Mouse (Mus musculus) embryonic facial prominence, embryonic 12.5 days (tissue): ENCODE results near the gene Kpna7. TPM values are rescaled to one million over a fixed set of nuclear protein-coding genes. Genes with fewer than 3 reads are reported as not detected.

Experiments used
- ATAC-seq: fragments of 200-750 bp; cut with Nextera tagmentation; 2 replicates; pipeline ENCODE4 v1.8.0; 2017; ENCODE audit not compliant: insufficient number of reproducible peaks, insufficient read depth, low FRiP score, low TSS enrichment
- H3K27ac ChIP-seq: fragments of 300-500 bp; sonication (generic); 2 replicates; pipeline ENCODE4 v1.5.1; 2016; ENCODE audit warnings: mild to moderate bottlenecking
- H3K27me3 ChIP-seq: fragments of 300-500 bp; sonication (generic); 2 replicates; pipeline ENCODE4 v1.6.1; 2016; ENCODE audit warnings: mild to moderate bottlenecking, moderate library complexity
- H3K36me3 ChIP-seq: fragments of 300-500 bp; sonication (generic); 2 replicates; pipeline ENCODE4 v1.6.1; 2016; ENCODE audit warnings: mild to moderate bottlenecking
- H3K4me1 ChIP-seq: fragments of 300-500 bp; sonication (generic); 2 replicates; pipeline ENCODE4 v1.6.1; 2016
- H3K4me2 ChIP-seq: fragments of 300-500 bp; sonication (generic); replicated peaks from 2 replicates; pipeline ENCODE4 v1.6.1; 2016; ENCODE audit warnings: mild to moderate bottlenecking, moderate library complexity
- H3K4me3 ChIP-seq: fragments of 300-500 bp; sonication (generic); 2 replicates; pipeline ENCODE4 v1.5.1; 2016; ENCODE audit warnings: mild to moderate bottlenecking
- H3K9ac ChIP-seq: fragments of 300-500 bp; sonication (generic); 2 replicates; pipeline ENCODE4 v1.6.1; 2016; ENCODE audit warnings: mild to moderate bottlenecking, moderate library complexity
- H3K9me3 ChIP-seq: fragments of 300-500 bp; sonication (generic); 2 replicates; pipeline ENCODE4 v1.6.1; 2016; ENCODE audit warnings: mild to moderate bottlenecking, moderate library complexity
- WGBS: fragments of 180-500 bp; shearing (Covaris S2); methylation state at CpG from one replicate; pipeline ENCODE4 v1.1.7; 2016; 5-methylcytosine and 5-hydroxymethylcytosine counted together
- polyA plus RNA-seq: library from polyadenylated mRNA; unstranded; fragments of >200 nt; fragmentation: Nextera tagmentation; extraction: Ambion mirVana; gene quantifications from 2 replicates; pipeline ENCODE4 v1.2.1, GENCODE M21; 2016

Gene Kpna7
- polyA plus RNA-seq, 1 experiment from 2014 or later, result not detected

DNA sequence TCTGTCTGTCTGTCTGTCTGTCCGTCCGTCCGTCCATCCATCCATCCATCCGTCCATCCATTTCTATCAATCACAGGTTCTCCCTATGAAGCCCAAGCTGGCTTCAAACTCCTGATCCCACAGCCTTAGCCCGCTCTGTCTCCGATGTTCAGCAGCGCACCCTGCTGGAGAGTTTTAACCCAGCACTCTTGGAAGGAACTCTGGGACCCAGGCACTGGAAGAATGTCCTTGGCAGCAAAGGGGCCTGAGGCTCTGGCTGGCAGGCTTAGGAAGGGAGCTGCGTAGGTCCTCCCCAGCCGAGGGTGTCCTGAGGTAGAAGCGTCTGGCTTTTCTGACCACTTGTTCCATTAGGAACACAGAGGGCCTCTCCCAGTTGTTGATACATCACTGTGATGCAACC lies 33.1 kb upstream of the Kpna7 start:
- H3K27ac ChIP-seq, result no peak overlapping the region
- ATAC-seq, result no peak

DNA sequence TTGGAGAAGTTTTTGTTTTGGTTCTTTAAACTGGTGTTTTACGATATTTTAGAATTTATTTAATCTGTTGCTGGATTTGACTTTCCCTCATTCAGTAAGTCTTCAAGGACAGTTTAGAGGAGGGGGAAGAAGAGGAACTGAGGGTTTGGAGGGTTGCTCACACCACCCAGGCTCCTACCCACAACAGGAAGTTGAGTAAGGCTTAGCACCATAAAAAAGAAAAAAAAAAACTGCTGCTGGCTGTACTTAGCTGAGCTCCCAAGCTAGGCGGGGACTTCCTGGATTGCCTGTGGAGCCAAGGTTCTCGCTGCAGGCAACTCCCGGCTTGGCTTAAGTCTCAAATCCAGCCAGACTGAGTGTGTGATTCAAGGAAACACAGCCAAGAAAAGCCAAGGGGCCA lies 32.5 kb upstream of the Kpna7 start:
- Histone ChIP-seq H3K4me1 (peaks cover 19% of the 10 kb centered on the region; the same call in 1 of the 2 replicates), H3K4me2 (no peak overlapping the region), H3K9ac (no peak overlapping the region), H3K36me3 (no peaks in the 10 kb centered on the region), H3K27me3 (peaks cover 6% of the 10 kb centered on the region; the same call in 1 of the 2 replicates), H3K9me3 (no peaks in the 10 kb centered on the region), H3K4me3 (no peak overlapping the region), H3K27ac (no peak overlapping the region)
- 45% methylated on average over 4 of the region's 4 CpGs for WGBS
- no peak for ATAC-seq

More for the DNA sequence above, 33.1 kb upstream of the Kpna7 start:
- 46% methylated on average over 10 of the region's 10 CpGs for WGBS
- Histone ChIP-seq H3K36me3 (no peaks in the 10 kb centered on the region), H3K4me2 (no peak overlapping the region), H3K4me1 (peaks cover 19% of the 10 kb centered on the region; the same call in 1 of the 2 replicates), H3K9me3 (no peaks in the 10 kb centered on the region), H3K27me3 (peaks cover 6% of the 10 kb centered on the region; the same call in 1 of the 2 replicates), H3K9ac (no peak overlapping the region), H3K4me3 (no peak overlapping the region)

DNA sequence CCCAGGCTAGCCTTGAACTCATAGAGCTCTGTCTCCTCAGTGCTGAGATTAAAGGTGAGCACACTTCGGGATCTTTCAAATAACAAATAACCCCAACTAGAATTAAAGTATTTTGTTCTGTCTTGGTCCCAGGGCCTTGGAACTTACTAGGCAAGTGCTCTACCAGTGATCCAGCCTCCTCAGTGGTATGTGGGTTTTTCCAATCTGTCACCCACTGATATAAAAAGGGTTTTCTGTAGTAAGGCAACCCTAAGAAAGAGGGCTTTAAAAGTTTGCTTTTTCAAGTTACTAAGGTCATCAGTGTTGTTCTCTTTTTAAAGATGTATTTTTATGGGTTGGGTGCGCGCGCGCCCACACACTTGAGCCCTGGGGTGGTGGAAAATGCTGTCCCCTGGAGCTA lies 31.9 kb upstream of the Kpna7 start:
- H3K27ac ChIP-seq, result no peak overlapping the region
- no peak overlapping the region for H3K4me3 ChIP-seq
- ATAC-seq, result no peak
- H3K36me3 ChIP-seq, result peaks cover 4% of the 10 kb centered on the region
- no peak overlapping the region for H3K9ac ChIP-seq
- peaks cover 6% of the 10 kb centered on the region; the same call in 1 of the 2 replicates for H3K27me3 ChIP-seq
- 94% methylated on average over 5 of the region's 5 CpGs for WGBS
- H3K9me3 ChIP-seq, result no peaks in the 10 kb centered on the region
- peaks cover 16% of the 10 kb centered on the region; the same call in 1 of the 2 replicates for H3K4me1 ChIP-seq
- H3K4me2 ChIP-seq, result no peak overlapping the region

DNA sequence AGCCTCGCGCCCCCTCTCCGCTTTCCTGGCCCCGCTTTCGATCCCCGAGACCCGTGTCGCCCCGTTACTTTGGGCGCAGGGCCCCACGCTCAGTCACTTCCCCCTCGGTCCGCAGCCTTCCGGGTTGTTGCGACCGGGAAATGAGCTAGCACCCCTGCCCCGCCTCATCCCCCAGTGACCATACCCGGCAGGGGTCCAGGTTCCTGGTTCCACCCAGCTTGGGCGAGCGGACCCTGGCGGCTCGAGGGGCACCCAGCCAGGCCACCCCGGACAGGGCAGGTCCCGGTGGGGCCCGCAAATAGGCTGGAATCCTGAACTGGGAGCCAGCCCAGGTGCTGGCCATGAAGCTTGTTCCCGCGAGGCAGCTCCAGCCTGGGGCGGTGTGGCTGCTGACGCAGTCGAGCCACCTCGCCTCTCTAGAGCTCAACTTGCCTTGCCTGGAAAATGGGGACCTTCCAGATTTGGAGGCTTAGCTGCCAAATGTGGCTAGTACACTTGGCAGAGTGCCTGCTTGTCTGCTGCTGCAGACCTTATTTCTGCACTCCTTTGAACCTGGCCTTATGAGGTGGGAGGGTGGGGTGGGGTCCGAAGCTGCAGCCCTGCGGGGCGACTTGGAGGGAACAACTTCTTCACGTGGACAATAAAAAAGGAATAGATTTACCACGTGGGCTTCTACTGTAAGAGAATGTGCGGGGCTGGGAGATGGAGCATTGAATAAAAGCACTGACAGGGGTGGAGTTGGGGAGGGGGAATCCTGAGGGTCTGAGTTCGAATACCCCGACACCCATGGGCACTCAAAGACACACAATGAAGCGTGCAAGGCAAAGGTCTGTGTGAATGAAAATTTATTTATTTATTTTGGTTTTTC lies 31.0 kb upstream of the Kpna7 start:
- Histone ChIP-seq H3K9ac (peak overlapping the region; percentile 62), H3K36me3 (peaks cover 13% of the 10 kb centered on the region), H3K4me2 (peak overlapping the region; percentile 81), H3K27ac (no peak overlapping the region), H3K27me3 (peaks cover 6% of the 10 kb centered on the region; the same call in 1 of the 2 replicates), H3K4me1 (0 out of 2 replicates have a peak, but pooled peaks cover 11% of the 10 kb centered on the region), H3K9me3 (no peaks in the 10 kb centered on the region), H3K4me3 (peak overlapping the region; percentile 55)
- ATAC-seq, result no peak
- 22% methylated on average over 33 of the region's 40 CpGs for WGBS

DNA sequence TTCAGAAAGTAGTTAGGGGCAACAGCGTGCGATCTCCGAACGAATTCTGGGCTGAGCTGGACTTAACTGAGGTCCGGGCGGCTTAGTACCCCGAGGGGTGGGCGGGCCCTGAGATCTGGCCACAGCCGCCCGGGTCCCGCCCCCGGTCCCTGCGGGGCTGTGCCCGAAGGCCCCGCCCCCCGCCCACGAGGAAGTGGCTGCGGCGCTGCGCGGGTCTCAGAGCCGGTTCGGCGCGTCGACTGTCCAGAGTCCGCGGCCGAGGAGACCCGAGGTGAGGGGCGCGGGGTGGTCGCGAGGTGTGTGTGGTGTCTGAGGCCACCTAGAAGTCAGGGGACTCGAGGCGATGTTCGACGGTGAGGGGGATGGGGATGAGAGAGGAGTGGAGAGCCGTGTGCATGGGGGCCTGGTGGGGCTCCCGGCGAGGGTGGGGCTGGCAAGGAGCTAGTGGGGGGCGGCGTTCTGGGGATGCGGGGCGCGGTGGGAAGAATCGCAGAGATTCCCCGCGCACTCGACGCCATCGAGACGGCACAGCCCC lies 30.3 kb upstream of the Kpna7 start, which contains the start of gene Arpc1b:
Gene Arpc1b, plus strand, starts transcription at position 145 of the 535 bp plus-strand sequence.
- ATAC-seq, result 0 out of 2 replicates have a peak, but pooled peaks have one; percentile 55
- peaks cover 6% of the 10 kb centered on the region; the same call in 1 of the 2 replicates for H3K27me3 ChIP-seq
- under 1% methylated on average over 45 of the region's 53 CpGs for WGBS
- H3K36me3 ChIP-seq, result peaks cover 20% of the 10 kb centered on the region
- peak within 1 kb of the TSS; percentile 81 for H3K4me2 ChIP-seq
- peak within 1 kb of the TSS; percentile 62 for H3K9ac ChIP-seq
- H3K27ac ChIP-seq, result no peak within 1 kb of the TSS
- H3K4me1 ChIP-seq, result 0 out of 2 replicates have a peak, but pooled peaks cover 11% of the 10 kb centered on the region
- H3K9me3 ChIP-seq, result no peaks in the 10 kb centered on the region
- peak within 1 kb of the TSS; percentile 55 for H3K4me3 ChIP-seq

DNA sequence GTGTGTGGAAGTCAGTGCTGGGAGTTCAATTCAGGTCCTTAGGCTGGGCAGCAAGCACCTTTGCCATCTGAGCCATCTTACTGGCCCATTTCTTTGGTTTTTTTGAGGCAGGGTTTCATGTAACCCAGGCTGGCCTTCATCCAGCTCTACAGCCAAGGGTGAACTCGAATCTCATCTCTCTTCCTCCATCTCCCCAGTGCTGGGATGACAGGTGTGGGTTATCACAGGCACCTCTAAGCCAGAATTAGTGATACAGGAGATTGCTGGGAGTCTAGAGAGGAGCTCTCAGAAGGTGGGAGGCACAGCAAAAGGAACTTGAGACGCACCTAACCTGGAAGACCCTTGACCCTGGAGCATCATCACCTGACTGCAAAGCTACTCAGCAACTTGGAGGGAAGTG lies 29.6 kb upstream of the Kpna7 start:
- no peak for ATAC-seq
- H3K27ac ChIP-seq, result no peak overlapping the region
- H3K4me1 ChIP-seq, result 0 out of 2 replicates have a peak, but pooled peaks cover 11% of the 10 kb centered on the region
- H3K9me3 ChIP-seq, result no peaks in the 10 kb centered on the region
- peak overlapping the region; percentile 81 for H3K4me2 ChIP-seq
- peaks cover 25% of the 10 kb centered on the region for H3K36me3 ChIP-seq
- peak overlapping the region; percentile 55 for H3K4me3 ChIP-seq
- no peak overlapping the region for H3K9ac ChIP-seq
- WGBS, result 44% methylated on average over 2 of the region's 2 CpGs
- H3K27me3 ChIP-seq, result peaks cover 6% of the 10 kb centered on the region; the same call in 1 of the 2 replicates

DNA sequence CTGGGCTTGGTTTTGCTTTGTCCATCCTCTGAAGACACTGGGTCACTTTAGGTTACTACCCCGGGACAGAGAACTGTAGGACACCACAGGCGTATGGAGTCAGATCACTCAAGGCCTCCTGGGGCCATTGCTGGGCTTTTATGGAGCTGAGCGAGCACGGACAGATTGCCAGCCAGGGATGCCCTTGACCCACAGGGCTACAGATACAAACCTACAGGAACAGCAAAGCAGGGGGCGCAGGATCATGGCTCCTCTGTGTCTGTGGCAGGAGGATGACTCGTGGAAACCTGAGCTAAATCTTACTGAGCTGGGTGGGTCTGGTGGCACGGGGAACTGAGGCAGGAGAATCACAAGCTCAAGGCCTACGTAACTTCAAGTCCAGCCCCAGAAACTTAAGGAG lies 28.7 kb upstream of the Kpna7 start:
- Histone ChIP-seq H3K4me2 (no peak overlapping the region), H3K4me3 (no peak overlapping the region), H3K36me3 (peaks cover 34% of the 10 kb centered on the region), H3K9ac (no peak overlapping the region), H3K27ac (no peak overlapping the region), H3K27me3 (peaks cover 6% of the 10 kb centered on the region; the same call in 1 of the 2 replicates), H3K9me3 (no peaks in the 10 kb centered on the region), H3K4me1 (0 out of 2 replicates have a peak, but pooled peaks cover 11% of the 10 kb centered on the region)
- WGBS, result 77% methylated on average over 8 of the region's 8 CpGs
- no peak for ATAC-seq

DNA sequence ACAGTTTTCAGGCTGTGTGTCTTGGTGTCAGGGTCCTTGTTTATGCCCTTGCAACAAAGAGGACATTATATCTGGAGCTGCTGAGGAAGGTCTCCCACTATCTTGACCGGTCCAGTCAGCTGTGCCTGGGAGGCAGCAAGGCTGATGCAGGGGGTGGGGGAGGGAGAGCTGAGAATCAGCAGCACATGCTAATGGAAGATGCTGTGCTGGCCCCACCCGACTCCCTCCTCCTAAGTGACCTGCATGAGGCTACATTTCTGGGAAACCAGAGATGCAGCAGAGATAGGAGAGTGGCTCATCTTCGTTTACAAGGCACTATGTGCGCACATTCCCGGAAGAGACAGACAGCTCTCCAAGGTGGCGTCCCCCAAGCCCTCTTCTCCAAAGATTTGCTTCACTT lies 26.6 kb upstream of the Kpna7 start:
- Histone ChIP-seq H3K9me3 (no peaks in the 10 kb centered on the region), H3K27me3 (peaks cover 6% of the 10 kb centered on the region; the same call in 1 of the 2 replicates), H3K36me3 (peaks cover 55% of the 10 kb centered on the region), H3K4me1 (0 out of 2 replicates have a peak, but pooled peaks cover 11% of the 10 kb centered on the region), H3K27ac (no peak overlapping the region), H3K4me3 (no peak overlapping the region), H3K9ac (no peak overlapping the region), H3K4me2 (no peak overlapping the region)
- no peak for ATAC-seq
- WGBS, result 81% methylated on average over 6 of the region's 6 CpGs

DNA sequence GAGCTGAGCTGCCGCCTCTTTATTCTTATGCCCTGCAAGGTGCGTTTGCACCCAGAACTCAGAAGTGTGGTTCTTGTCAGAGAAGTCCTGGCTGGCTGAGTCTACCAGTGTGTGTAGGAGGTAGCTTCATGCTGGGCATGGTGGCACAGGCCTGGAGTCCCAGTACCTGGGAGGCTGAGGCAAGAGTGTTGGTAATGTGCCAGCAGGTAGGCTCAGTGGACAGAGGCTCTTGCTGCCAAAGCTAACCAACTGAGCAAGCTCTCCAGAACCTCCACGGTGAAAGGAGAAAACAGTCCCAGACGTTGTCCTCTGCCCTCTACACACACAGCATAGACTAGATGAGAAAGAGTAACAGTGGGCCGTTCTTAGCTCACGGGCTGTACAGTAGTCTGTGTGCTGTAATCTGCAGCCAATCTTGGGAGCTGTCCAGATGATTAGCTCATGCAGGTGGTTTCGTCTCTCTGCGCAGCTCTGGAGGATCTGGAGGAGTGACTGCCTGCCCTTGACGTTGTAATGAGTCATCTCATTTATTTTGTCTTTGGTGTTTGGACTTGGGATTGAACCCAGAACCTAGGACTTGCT lies 22.0 kb upstream of the Kpna7 start:
- H3K9me3 ChIP-seq, result no peaks in the 10 kb centered on the region
- H3K4me2 ChIP-seq, result no peak overlapping the region
- no peak overlapping the region for H3K4me3 ChIP-seq
- H3K4me1 ChIP-seq, result no peaks in the 10 kb centered on the region
- no peaks in the 10 kb centered on the region for H3K27me3 ChIP-seq
- 93% methylated on average over 9 of the region's 9 CpGs for WGBS
- no peak for ATAC-seq
- no peak overlapping the region for H3K9ac ChIP-seq
- no peak overlapping the region for H3K27ac ChIP-seq
- peaks cover 96% of the 10 kb centered on the region for H3K36me3 ChIP-seq

DNA sequence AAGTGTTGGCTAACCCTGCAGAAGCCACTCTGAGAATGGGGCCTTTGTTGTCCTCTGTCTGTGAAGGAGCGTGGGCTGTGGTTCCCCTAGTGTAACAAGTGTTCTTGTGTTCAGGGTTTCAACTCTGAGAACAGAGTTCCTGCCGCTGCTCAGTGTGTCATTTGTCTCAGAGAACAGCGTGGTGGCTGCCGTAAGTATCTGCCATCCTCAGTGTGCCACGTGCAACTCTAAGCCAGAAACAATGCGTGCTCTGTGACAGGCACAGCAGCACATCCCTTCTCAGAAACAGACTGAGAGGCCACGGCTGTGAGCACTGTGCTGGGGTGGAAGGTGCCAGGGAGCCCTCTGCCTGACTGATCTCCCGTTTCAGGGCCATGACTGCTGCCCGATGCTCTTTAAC lies 20.5 kb upstream of the Kpna7 start:
- H3K9me3 ChIP-seq, result no peaks in the 10 kb centered on the region
- H3K4me3 ChIP-seq, result no peak overlapping the region
- no peaks in the 10 kb centered on the region for H3K27me3 ChIP-seq
- H3K4me2 ChIP-seq, result no peak overlapping the region
- no peak for ATAC-seq
- no peaks in the 10 kb centered on the region for H3K4me1 ChIP-seq
- peaks cover 96% of the 10 kb centered on the region for H3K36me3 ChIP-seq
- WGBS, result 46% methylated on average over 9 of the region's 9 CpGs
- H3K27ac ChIP-seq, result no peak overlapping the region
- H3K9ac ChIP-seq, result no peak overlapping the region

DNA sequence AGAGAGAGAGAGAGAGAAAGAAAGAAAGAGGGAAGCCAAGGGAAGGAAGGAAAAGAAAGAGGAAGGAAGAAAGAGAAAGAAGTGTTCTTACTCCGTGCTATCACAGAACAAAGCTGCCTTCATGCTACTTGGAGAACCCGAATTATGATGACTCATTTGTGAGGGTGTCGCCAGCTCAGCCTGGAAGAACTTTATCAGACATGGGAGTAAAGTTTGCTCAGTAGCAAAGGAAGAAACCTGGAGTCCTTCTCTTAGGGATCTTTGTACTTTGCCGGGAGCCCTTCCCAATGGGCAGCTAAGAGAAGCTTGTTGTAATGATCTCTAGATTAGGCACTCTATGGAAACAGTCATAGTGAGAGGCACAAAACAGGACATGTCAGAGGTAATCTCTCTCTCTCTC lies 18.9 kb upstream of the Kpna7 start:
- H3K4me1 ChIP-seq, result no peaks in the 10 kb centered on the region
- no peak overlapping the region for H3K27ac ChIP-seq
- H3K27me3 ChIP-seq, result no peaks in the 10 kb centered on the region
- no peak overlapping the region for H3K4me2 ChIP-seq
- H3K4me3 ChIP-seq, result no peak overlapping the region
- H3K9ac ChIP-seq, result no peak overlapping the region
- WGBS, result 90% methylated on average over 4 of the region's 4 CpGs
- no peaks in the 10 kb centered on the region for H3K9me3 ChIP-seq
- peaks cover 97% of the 10 kb centered on the region for H3K36me3 ChIP-seq
- ATAC-seq, result no peak
